Mouse (Mus musculus) limb, embryonic 15.5 days (tissue): ENCODE data around the gene Gipc2. TPM values are rescaled to one million over a fixed set of nuclear protein-coding genes. Genes with fewer than 3 reads are reported as not detected.

Experiments
- ATAC-seq: fragments of 200-750 bp; cut with Nextera tagmentation; 2 replicates; pipeline ENCODE4 v1.8.0; 2017; ENCODE audit warnings: low read depth, moderate TSS enrichment; ENCODE audit not compliant: insufficient number of reproducible peaks, low FRiP score, low TSS enrichment
- H3K27ac ChIP-seq: fragments of 300-500 bp; sonication (generic); 2 replicates; pipeline ENCODE4 v1.5.1; 2015; ENCODE audit warnings: moderate library complexity, mild to moderate bottlenecking, inconsistent platforms
- H3K27me3 ChIP-seq: fragments of 300-500 bp; sonication (generic); 2 replicates; pipeline ENCODE4 v1.6.1; 2015; ENCODE audit warnings: inconsistent platforms
- H3K36me3 ChIP-seq: fragments of 300-500 bp; sonication (generic); 2 replicates; pipeline ENCODE4 v1.6.1; 2015; ENCODE audit warnings: inconsistent platforms
- H3K4me1 ChIP-seq: fragments of 300-500 bp; sonication (generic); 2 replicates; pipeline ENCODE4 v1.6.1; 2015; ENCODE audit warnings: inconsistent platforms
- H3K4me2 ChIP-seq: fragments of 300-500 bp; sonication (generic); 2 replicates; pipeline ENCODE4 v1.6.1; 2015; ENCODE audit warnings: mild to moderate bottlenecking, inconsistent platforms
- H3K4me3 ChIP-seq: fragments of 300-500 bp; sonication (generic); 2 replicates; pipeline ENCODE4 v1.5.1; 2015; ENCODE audit warnings: mild to moderate bottlenecking, inconsistent platforms
- H3K9ac ChIP-seq: fragments of 300-500 bp; sonication (generic); 2 replicates; pipeline ENCODE4 v1.6.1; 2015; ENCODE audit warnings: inconsistent platforms
- H3K9me3 ChIP-seq: fragments of 300-500 bp; sonication (generic); 2 replicates; pipeline ENCODE4 v1.6.1; 2016; ENCODE audit warnings: inconsistent platforms
- whole genome bisulfite sequencing: fragments of 180-500 bp; shearing (Covaris S2); methylation state at CpG from one replicate; pipeline ENCODE4 v1.1.7; 2015; 5-methylcytosine and 5-hydroxymethylcytosine counted together
- polyA plus RNA-seq: library from polyadenylated mRNA; unstranded; fragments of >200 nt; fragmentation: Nextera tagmentation; extraction: Ambion mirVana; gene quantifications from 2 replicates; pipeline ENCODE4 v1.2.1, GENCODE M21; 2015

Gene Gipc2
- polyA plus RNA-seq, 1 experiment from 2014 or later = 9.1 TPM

GRCm38 (mm10) chr3:152122720-152123119 is 43.3 kb downstream of the Gipc2 start:
- no peak overlapping the region for H3K9ac ChIP-seq
- H3K27me3 ChIP-seq = no peaks in the 10 kb centered on the region
- H3K4me2 ChIP-seq = no peak overlapping the region
- no peak overlapping the region for H3K27ac ChIP-seq
- H3K9me3 ChIP-seq = no peaks in the 10 kb centered on the region
- no peaks in the 10 kb centered on the region for H3K4me1 ChIP-seq
- ATAC-seq = no peak
- H3K4me3 ChIP-seq = no peak overlapping the region
- H3K36me3 ChIP-seq = no peaks in the 10 kb centered on the region
- 67% methylated on average over 3 of the region's 3 CpGs for WGBS

- Histone ChIP-seq H3K36me3 (no peaks in the 10 kb centered on the region), H3K9me3 (no peaks in the 10 kb centered on the region), H3K4me2 (no peak overlapping the region), H3K27me3 (no peaks in the 10 kb centered on the region), H3K4me3 (no peak overlapping the region), H3K27ac (peak overlapping the region; percentile 54; the same call in 1 of the 2 replicates), H3K4me1 (no peaks in the 10 kb centered on the region), H3K9ac (no peak overlapping the region)
- no peak for ATAC-seq
- WGBS = 36% methylated on average over 6 of the region's 6 CpGs
Observed at GRCm38 (mm10) chr3:152122101-152122500, 43.9 kb downstream of the Gipc2 start.

- WGBS = 72% methylated on average over 11 of the region's 11 CpGs
- Histone ChIP-seq H3K9me3 (no peaks in the 10 kb centered on the region), H3K4me3 (no peak overlapping the region), H3K27me3 (no peaks in the 10 kb centered on the region), H3K36me3 (no peaks in the 10 kb centered on the region), H3K4me1 (no peaks in the 10 kb centered on the region), H3K4me2 (no peak overlapping the region), H3K9ac (no peak overlapping the region), H3K27ac (peak overlapping the region; percentile 54; the same call in 1 of the 2 replicates)
- no peak for ATAC-seq
Observed at GRCm38 (mm10) chr3:152121169-152122009, 44.6 kb downstream of the Gipc2 start.

GRCm38 (mm10) chr3:152119987-152120386 is 46.0 kb downstream of the Gipc2 start:
- Histone ChIP-seq H3K9ac (no peak overlapping the region), H3K4me3 (no peak overlapping the region), H3K27ac (no peak overlapping the region), H3K27me3 (no peaks in the 10 kb centered on the region), H3K4me2 (no peak overlapping the region), H3K4me1 (no peaks in the 10 kb centered on the region), H3K9me3 (no peaks in the 10 kb centered on the region), H3K36me3 (no peaks in the 10 kb centered on the region)
- no peak for ATAC-seq
- 63% methylated on average over 4 of the region's 4 CpGs for WGBS

GRCm38 (mm10) chr3:152117941-152118340 is 48.1 kb downstream of the Gipc2 start:
- no peaks in the 10 kb centered on the region for H3K9me3 ChIP-seq
- H3K36me3 ChIP-seq = no peaks in the 10 kb centered on the region
- no peak for ATAC-seq
- no peak overlapping the region for H3K4me2 ChIP-seq
- WGBS = 96% methylated on average over 3 of the region's 3 CpGs
- no peak overlapping the region for H3K9ac ChIP-seq
- no peak overlapping the region for H3K27ac ChIP-seq
- no peaks in the 10 kb centered on the region for H3K27me3 ChIP-seq
- no peak overlapping the region for H3K4me3 ChIP-seq
- H3K4me1 ChIP-seq = peaks cover 17% of the 10 kb centered on the region

DNA sequence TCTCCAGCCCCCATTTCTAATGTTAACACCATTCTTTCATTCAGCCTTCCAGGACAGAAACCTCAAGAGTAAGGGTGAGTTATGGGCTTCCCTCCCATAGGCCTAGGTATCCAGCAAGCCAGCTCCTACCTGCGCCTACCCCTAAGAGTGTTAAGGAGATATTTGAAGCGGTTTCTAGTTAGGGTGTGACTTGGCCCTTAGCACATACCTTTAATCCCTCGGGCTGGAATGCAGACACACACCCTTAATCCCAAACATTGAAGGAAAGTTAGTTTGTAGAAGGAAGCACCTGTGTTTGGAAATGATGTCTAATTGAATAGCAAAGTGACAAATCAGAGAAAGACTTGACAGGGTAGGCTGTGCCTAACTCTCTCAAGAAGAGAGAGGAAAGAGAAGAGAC is 49.9 kb downstream of the Gipc2 start:
- H3K9ac ChIP-seq = no peak overlapping the region
- H3K9me3 ChIP-seq = no peaks in the 10 kb centered on the region
- no peak overlapping the region for H3K27ac ChIP-seq
- no peaks in the 10 kb centered on the region for H3K27me3 ChIP-seq
- H3K36me3 ChIP-seq = no peaks in the 10 kb centered on the region
- no peak for ATAC-seq
- whole genome bisulfite sequencing = 76% methylated on average over 3 of the region's 3 CpGs
- H3K4me2 ChIP-seq = no peak overlapping the region
- H3K4me3 ChIP-seq = no peak overlapping the region
- peaks cover 21% of the 10 kb centered on the region for H3K4me1 ChIP-seq

- Histone ChIP-seq H3K27me3 (no peaks in the 10 kb centered on the region), H3K27ac (no peak overlapping the region; the same call in 1 of the 2 replicates), H3K4me1 (peaks cover 24% of the 10 kb centered on the region), H3K9ac (no peak overlapping the region), H3K36me3 (no peaks in the 10 kb centered on the region), H3K9me3 (no peaks in the 10 kb centered on the region), H3K4me3 (no peak overlapping the region; the same call in 1 of the 2 replicates), H3K4me2 (no peak overlapping the region)
- WGBS = 11% methylated on average over 10 of the region's 10 CpGs
- ATAC-seq = peak; percentile 67
Observed at GRCm38 (mm10) chr3:152114786-152115185, 51.2 kb downstream of the Gipc2 start.

GRCm38 (mm10) chr3:152114222-152114621 is 51.8 kb downstream of the Gipc2 start:
- Histone ChIP-seq H3K4me3 (no peak overlapping the region), H3K9me3 (no peaks in the 10 kb centered on the region), H3K4me1 (peaks cover 26% of the 10 kb centered on the region), H3K27ac (no peak overlapping the region; the same call in 1 of the 2 replicates), H3K36me3 (no peaks in the 10 kb centered on the region), H3K4me2 (no peak overlapping the region), H3K27me3 (no peaks in the 10 kb centered on the region), H3K9ac (no peak overlapping the region)
- WGBS = 37% methylated on average over 4 of the region's 4 CpGs
- no peak for ATAC-seq

DNA sequence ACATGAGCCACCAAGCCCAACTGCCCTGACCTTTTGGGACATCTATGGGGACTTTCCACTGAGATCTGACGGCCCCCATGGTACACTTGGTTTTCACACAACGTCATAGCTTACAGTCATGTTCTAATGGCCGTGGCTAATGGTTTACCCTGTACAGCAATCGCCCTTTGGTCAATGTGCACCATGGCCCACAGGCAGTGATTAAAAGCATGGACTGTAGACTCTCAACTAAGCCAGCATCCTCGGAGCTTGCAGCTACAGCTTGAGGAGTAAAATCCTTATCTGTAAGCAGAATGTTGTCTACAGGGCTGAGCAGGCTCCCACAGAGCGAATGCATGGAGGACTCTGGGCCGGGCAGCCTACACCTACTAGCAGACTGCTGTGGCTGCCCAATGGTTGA is 52.5 kb downstream of the Gipc2 start:
- WGBS = 66% methylated on average over 7 of the region's 7 CpGs
- Histone ChIP-seq H3K4me3 (no peak overlapping the region), H3K9me3 (no peaks in the 10 kb centered on the region), H3K4me1 (peaks cover 33% of the 10 kb centered on the region), H3K36me3 (no peaks in the 10 kb centered on the region), H3K4me2 (no peak overlapping the region), H3K9ac (no peak overlapping the region), H3K27me3 (no peaks in the 10 kb centered on the region), H3K27ac (0 out of 2 replicates have a peak overlapping the region, but pooled peaks have one; percentile 7)
- no peak for ATAC-seq

GRCm38 (mm10) chr3:152112664-152113063 is 53.4 kb downstream of the Gipc2 start:
- Histone ChIP-seq H3K36me3 (no peaks in the 10 kb centered on the region), H3K4me3 (no peak overlapping the region), H3K4me2 (no peak overlapping the region), H3K27me3 (no peaks in the 10 kb centered on the region), H3K9me3 (no peaks in the 10 kb centered on the region), H3K9ac (no peak overlapping the region), H3K27ac (no peak overlapping the region), H3K4me1 (peaks cover 37% of the 10 kb centered on the region)
- no peak for ATAC-seq
- WGBS = 81% methylated on average over 8 of the region's 8 CpGs

DNA sequence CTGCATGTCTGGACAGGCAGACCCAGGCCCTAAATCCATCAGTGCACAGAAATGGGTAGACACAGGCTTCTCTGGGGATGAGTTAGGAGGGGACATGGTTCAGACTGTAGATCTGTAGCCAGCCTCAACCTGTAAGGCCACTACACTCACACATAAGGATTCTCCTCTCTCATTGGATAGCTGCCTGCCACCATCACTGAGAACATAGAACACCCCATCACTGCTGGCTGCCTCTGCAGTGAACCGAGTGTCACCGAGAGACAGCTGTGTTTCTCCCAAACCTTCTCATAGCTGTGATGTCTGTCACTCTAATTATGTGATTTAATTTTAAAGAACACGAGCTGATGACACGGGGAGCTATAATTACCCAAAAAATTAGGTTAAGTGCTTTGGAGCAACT is 54.5 kb downstream of the Gipc2 start:
- no peaks in the 10 kb centered on the region for H3K9me3 ChIP-seq
- 0 out of 2 replicates have a peak overlapping the region, but pooled peaks have one; percentile 24 for H3K4me2 ChIP-seq
- 62% methylated on average over 4 of the region's 4 CpGs for WGBS
- peaks cover 49% of the 10 kb centered on the region for H3K4me1 ChIP-seq
- no peak overlapping the region for H3K9ac ChIP-seq
- H3K36me3 ChIP-seq = no peaks in the 10 kb centered on the region
- H3K27ac ChIP-seq = 0 out of 2 replicates have a peak overlapping the region, but pooled peaks have one; percentile 12
- H3K27me3 ChIP-seq = no peaks in the 10 kb centered on the region; the same call in 1 of the 2 replicates
- H3K4me3 ChIP-seq = no peak overlapping the region
- peak; percentile 42 for ATAC-seq

- peaks cover 1% of the 10 kb centered on the region; the same call in 1 of the 2 replicates for H3K27me3 ChIP-seq
- H3K4me1 ChIP-seq = peaks cover 53% of the 10 kb centered on the region
- ATAC-seq = peak; percentile 33
- H3K9ac ChIP-seq = no peak overlapping the region
- H3K27ac ChIP-seq = 0 out of 2 replicates have a peak overlapping the region, but pooled peaks have one; percentile 12
- WGBS = 9% methylated on average over 9 of the region's 9 CpGs
- no peaks in the 10 kb centered on the region for H3K36me3 ChIP-seq
- no peak overlapping the region for H3K4me3 ChIP-seq
- no peaks in the 10 kb centered on the region for H3K9me3 ChIP-seq
- peak overlapping the region; percentile 24 for H3K4me2 ChIP-seq
Observed at GRCm38 (mm10) chr3:152111081-152111480, 54.9 kb downstream of the Gipc2 start.
